Mouse (Mus musculus): ENCODE results near the gene Rap1gap2.

- TF ChIP-seq CTCF (IDR thresholded peaks at IDR 0.05; ENCODE audit: borderline replicate concordance, insufficient read depth, low read depth, low read length) (no peak), POLR2A (IDR thresholded peaks at IDR 0.05; ENCODE audit: borderline replicate concordance, insufficient read depth, low read length) (no peak)
Measured at GRCm38 (mm10) chr11:74483871-74484270, 126.8 kb downstream of the Rap1gap2 start.

Measured in cerebellum, adult 2 months (tissue).